Mouse (Mus musculus) hindbrain, embryonic 12.5 days (tissue): Measurements from ENCODE around the gene Neurod2. TPM values are rescaled to one million over a fixed set of nuclear protein-coding genes. Genes with fewer than 3 reads are reported as not detected.

Source experiments
- ATAC-seq: fragments of 200-750 bp; cut with Nextera tagmentation; 2 replicates; pipeline ENCODE4 v1.8.0; 2017; ENCODE audit warnings: moderate TSS enrichment; ENCODE audit not compliant: low FRiP score
- H3K27ac ChIP-seq: fragments of 300-500 bp; sonication (generic); 2 replicates; pipeline ENCODE4 v1.5.1; 2016; ENCODE audit warnings: mild to moderate bottlenecking
- H3K27me3 ChIP-seq: fragments of 300-500 bp; sonication (generic); 2 replicates; pipeline ENCODE4 v1.6.1; 2016; ENCODE audit warnings: mild to moderate bottlenecking
- H3K36me3 ChIP-seq: fragments of 300-500 bp; sonication (generic); 2 replicates; pipeline ENCODE4 v1.6.1; 2016; ENCODE audit warnings: mild to moderate bottlenecking
- H3K4me1 ChIP-seq: fragments of 300-500 bp; sonication (generic); 2 replicates; pipeline ENCODE4 v1.6.1; 2016
- H3K4me2 ChIP-seq: fragments of 300-500 bp; sonication (generic); replicated peaks from 2 replicates; pipeline ENCODE4 v1.6.1; 2016; ENCODE audit warnings: mild to moderate bottlenecking
- H3K4me3 ChIP-seq: fragments of 300-500 bp; sonication (generic); 2 replicates; pipeline ENCODE4 v1.5.1; 2016; ENCODE audit warnings: mild to moderate bottlenecking
- H3K9ac ChIP-seq: fragments of 300-500 bp; sonication (generic); 2 replicates; pipeline ENCODE4 v1.6.1; 2016; ENCODE audit warnings: mild to moderate bottlenecking, moderate library complexity
- H3K9me3 ChIP-seq: fragments of 300-500 bp; sonication (generic); replicated peaks from 2 replicates; pipeline ENCODE4 v1.6.1; 2016; ENCODE audit warnings: mild to moderate bottlenecking
- WGBS: fragments of 180-500 bp; shearing (Covaris S2); methylation state at CpG from one replicate; pipeline ENCODE4 v1.1.7; 2016; 5-methylcytosine and 5-hydroxymethylcytosine counted together
- polyA plus RNA-seq: library from polyadenylated mRNA; unstranded; fragments of >200 nt; fragmentation: Nextera tagmentation; extraction: Ambion mirVana; gene quantifications from 2 replicates; pipeline ENCODE4 v1.2.1, GENCODE M21; 2016

Gene Neurod2
- polyA plus RNA-seq, 1 experiment from 2014 or later, result 7.2 TPM

GRCm38 (mm10) chr11:98349308-98349707 is 19.9 kb upstream of the Neurod2 start:
- Histone ChIP-seq H3K4me3 (peak overlapping the region; percentile 46; the same call in 1 of the 2 replicates), H3K27me3 (peaks cover 97% of the 10 kb centered on the region), H3K36me3 (no peaks in the 10 kb centered on the region), H3K9me3 (no peaks in the 10 kb centered on the region), H3K4me2 (peak overlapping the region; percentile 84), H3K4me1 (peaks cover 18% of the 10 kb centered on the region), H3K27ac (no peak overlapping the region), H3K9ac (no peak overlapping the region)
- no peak for ATAC-seq
- 3% methylated on average over 9 of the region's 9 CpGs for WGBS

GRCm38 (mm10) chr11:98348083-98348961 is 18.9 kb upstream of the Neurod2 start, which contains the start of gene Ppp1r1b:
Gene Ppp1r1b (plus strand): TSS chr11:98348404.
- Histone ChIP-seq H3K27ac (no peak within 1 kb of the TSS), H3K36me3 (no peaks in the 10 kb centered on the region), H3K4me1 (peaks cover 18% of the 10 kb centered on the region), H3K9me3 (no peaks in the 10 kb centered on the region), H3K9ac (peak within 1 kb of the TSS; percentile 60), H3K4me2 (peak within 1 kb of the TSS; percentile 84), H3K27me3 (peaks cover 97% of the 10 kb centered on the region), H3K4me3 (peak within 1 kb of the TSS; percentile 46)
- under 1% methylated on average over 50 of the region's 55 CpGs for WGBS
- peak; percentile 66 for ATAC-seq

GRCm38 (mm10) chr11:98347385-98348082 is 18.1 kb upstream of the Neurod2 start:
- ATAC-seq, result no peak
- WGBS, result 5% methylated on average over 12 of the region's 12 CpGs
- Histone ChIP-seq H3K36me3 (no peaks in the 10 kb centered on the region), H3K27ac (no peak overlapping the region), H3K4me3 (peak overlapping the region; percentile 46; the same call in 1 of the 2 replicates), H3K9ac (no peak overlapping the region), H3K4me1 (peaks cover 21% of the 10 kb centered on the region), H3K4me2 (peak overlapping the region; percentile 84), H3K27me3 (peaks cover 94% of the 10 kb centered on the region), H3K9me3 (no peaks in the 10 kb centered on the region)

GRCm38 (mm10) chr11:98346168-98346567 is 16.7 kb upstream of the Neurod2 start:
- no peak for ATAC-seq
- 12% methylated on average over 9 of the region's 9 CpGs for WGBS
- Histone ChIP-seq H3K27me3 (peaks cover 94% of the 10 kb centered on the region), H3K4me1 (peaks cover 27% of the 10 kb centered on the region), H3K9ac (no peak overlapping the region), H3K4me2 (no peak overlapping the region), H3K9me3 (no peaks in the 10 kb centered on the region), H3K27ac (no peak overlapping the region), H3K4me3 (no peak overlapping the region), H3K36me3 (no peaks in the 10 kb centered on the region)

GRCm38 (mm10) chr11:98345253-98345652 is 15.8 kb upstream of the Neurod2 start:
- WGBS, result 2% methylated on average over 14 of the region's 14 CpGs
- no peak for ATAC-seq
- Histone ChIP-seq H3K9ac (no peak overlapping the region), H3K9me3 (no peaks in the 10 kb centered on the region), H3K27ac (no peak overlapping the region), H3K27me3 (peaks cover 92% of the 10 kb centered on the region), H3K4me2 (peak overlapping the region; percentile 42), H3K4me1 (peaks cover 30% of the 10 kb centered on the region), H3K4me3 (no peak overlapping the region), H3K36me3 (no peaks in the 10 kb centered on the region)

- Histone ChIP-seq H3K36me3 (no peaks in the 10 kb centered on the region), H3K4me1 (peaks cover 35% of the 10 kb centered on the region), H3K27me3 (peaks cover 91% of the 10 kb centered on the region), H3K9ac (peak overlapping the region; percentile 5; the same call in 1 of the 2 replicates), H3K27ac (peak overlapping the region; percentile 23; the same call in 1 of the 2 replicates), H3K9me3 (no peaks in the 10 kb centered on the region), H3K4me3 (peak overlapping the region; percentile 6), H3K4me2 (peak overlapping the region; percentile 48)
- peak; percentile 30; the same call in 1 of the 2 replicates for ATAC-seq
- 2% methylated on average over 29 of the region's 29 CpGs for WGBS
These were observed 12.8 kb upstream of the Neurod2 start for GRCm38 (mm10) chr11:98342000-98342945.

GRCm38 (mm10) chr11:98341174-98341573 is 11.7 kb upstream of the Neurod2 start:
- ATAC-seq, result no peak
- no peak overlapping the region for H3K4me3 ChIP-seq
- H3K4me1 ChIP-seq, result peaks cover 35% of the 10 kb centered on the region
- H3K27ac ChIP-seq, result no peak overlapping the region
- no peak overlapping the region for H3K9ac ChIP-seq
- H3K9me3 ChIP-seq, result no peaks in the 10 kb centered on the region
- no peak overlapping the region for H3K4me2 ChIP-seq
- peaks cover 91% of the 10 kb centered on the region for H3K27me3 ChIP-seq
- H3K36me3 ChIP-seq, result no peaks in the 10 kb centered on the region
- 58% methylated on average over 4 of the region's 4 CpGs for WGBS

GRCm38 (mm10) chr11:98340597-98340996 is 11.1 kb upstream of the Neurod2 start:
- H3K9me3 ChIP-seq, result no peaks in the 10 kb centered on the region
- no peak overlapping the region for H3K9ac ChIP-seq
- ATAC-seq, result no peak
- WGBS, result 6% methylated on average over 4 of the region's 4 CpGs
- peaks cover 35% of the 10 kb centered on the region for H3K4me1 ChIP-seq
- H3K36me3 ChIP-seq, result no peaks in the 10 kb centered on the region
- H3K27ac ChIP-seq, result no peak overlapping the region
- H3K27me3 ChIP-seq, result peaks cover 91% of the 10 kb centered on the region
- no peak overlapping the region for H3K4me3 ChIP-seq
- no peak overlapping the region for H3K4me2 ChIP-seq

- 4% methylated on average over 11 of the region's 11 CpGs for WGBS
- peaks cover 91% of the 10 kb centered on the region for H3K27me3 ChIP-seq
- H3K27ac ChIP-seq, result peak overlapping the region; percentile 79; the same call in 1 of the 2 replicates
- H3K9ac ChIP-seq, result no peak overlapping the region
- peak overlapping the region; percentile 47 for H3K4me3 ChIP-seq
- ATAC-seq, result peak; percentile 18
- peaks cover 35% of the 10 kb centered on the region for H3K4me1 ChIP-seq
- no peaks in the 10 kb centered on the region for H3K36me3 ChIP-seq
- H3K9me3 ChIP-seq, result no peaks in the 10 kb centered on the region
- H3K4me2 ChIP-seq, result peak overlapping the region; percentile 90
These were observed 10.3 kb upstream of the Neurod2 start for GRCm38 (mm10) chr11:98339679-98340287.

- peak overlapping the region; percentile 67; the same call in 1 of the 2 replicates for H3K9ac ChIP-seq
- 0 out of 2 replicates have a peak, but pooled peaks have one; percentile 11 for ATAC-seq
- H3K4me1 ChIP-seq, result peaks cover 42% of the 10 kb centered on the region
- peak overlapping the region; percentile 79 for H3K27ac ChIP-seq
- WGBS, result under 1% methylated on average over 19 of the region's 19 CpGs
- H3K9me3 ChIP-seq, result no peaks in the 10 kb centered on the region
- peak overlapping the region; percentile 47 for H3K4me3 ChIP-seq
- peaks cover 94% of the 10 kb centered on the region for H3K27me3 ChIP-seq
- peak overlapping the region; percentile 90 for H3K4me2 ChIP-seq
- no peaks in the 10 kb centered on the region for H3K36me3 ChIP-seq
These were observed 9.6 kb upstream of the Neurod2 start for GRCm38 (mm10) chr11:98339071-98339501.

GRCm38 (mm10) chr11:98338507-98338961 is 9.1 kb upstream of the Neurod2 start:
- Histone ChIP-seq H3K36me3 (no peaks in the 10 kb centered on the region), H3K27ac (peak overlapping the region; percentile 79), H3K4me1 (peaks cover 48% of the 10 kb centered on the region), H3K9ac (peak overlapping the region; percentile 67), H3K27me3 (peaks cover 94% of the 10 kb centered on the region), H3K9me3 (no peaks in the 10 kb centered on the region), H3K4me2 (peak overlapping the region; percentile 90), H3K4me3 (peak overlapping the region; percentile 47)
- no peak for ATAC-seq
- WGBS, result 1% methylated on average over 46 of the region's 57 CpGs
